Mouse (Mus musculus) midbrain, embryonic 11.5 days (tissue): ENCODE measurements at regions not wholly inside any gene's neighbourhood (a gene's known extent, or its start where the extent isn't known, plus 50 kb on each side); places are given as distances from the start of the nearest gene placed in this dataset.

Experiments
- ATAC-seq: fragments of 200-750 bp; cut with Nextera tagmentation; 2 replicates; pipeline ENCODE4 v1.8.0; 2017; ENCODE audit warnings: moderate TSS enrichment, moderate library complexity; ENCODE audit not compliant: low FRiP score
- DNase-seq: peaks from one replicate; pipeline ENCODE4 v3.0.0; 2015; ENCODE audit warnings: low spot score; ENCODE audit errors: missing footprints
- H3K27ac ChIP-seq: fragments of 300-500 bp; sonication (generic); 2 replicates; pipeline ENCODE4 v1.5.1; 2014; ENCODE audit warnings: low read depth, low read length
- H3K27me3 ChIP-seq: fragments of 300-500 bp; sonication (generic); 2 replicates; pipeline ENCODE4 v1.6.1; 2014; ENCODE audit warnings: mild to moderate bottlenecking, low read length, moderate library complexity, mixed read lengths; ENCODE audit not compliant: control insufficient read depth, insufficient read depth
- H3K36me3 ChIP-seq: fragments of 300-500 bp; sonication (generic); 2 replicates; pipeline ENCODE4 v1.6.1; 2014; ENCODE audit warnings: mild to moderate bottlenecking, low read length, moderate library complexity, mixed read lengths; ENCODE audit not compliant: control insufficient read depth, insufficient read depth
- H3K4me1 ChIP-seq: fragments of 300-500 bp; sonication (generic); 2 replicates; pipeline ENCODE4 v1.6.1; 2014; ENCODE audit warnings: low read length; ENCODE audit not compliant: control insufficient read depth, insufficient read depth
- H3K4me2 ChIP-seq: fragments of 300-500 bp; sonication (generic); 2 replicates; pipeline ENCODE4 v1.6.1; 2014; ENCODE audit warnings: mild to moderate bottlenecking, moderate library complexity
- H3K4me3 ChIP-seq: fragments of 300-500 bp; sonication (generic); 2 replicates; pipeline ENCODE4 v1.5.1; 2014; ENCODE audit warnings: low read depth, low read length
- H3K9ac ChIP-seq: fragments of 300-500 bp; sonication (generic); 2 replicates; pipeline ENCODE4 v1.6.1; 2014; ENCODE audit warnings: low read length
- H3K9me3 ChIP-seq: fragments of 300-500 bp; sonication (generic); 2 replicates; pipeline ENCODE4 v1.6.1; 2016; ENCODE audit warnings: low read length; ENCODE audit not compliant: control insufficient read depth
- WGBS: fragments of 180-500 bp; shearing (Covaris S2); extraction: QIAGEN DNeasy Blood & Tissue Kit; methylation state at CpG from one replicate; pipeline ENCODE4 v1.1.7; 2014; 5-methylcytosine and 5-hydroxymethylcytosine counted together

GRCm38 (mm10) chrX:21389992-21390391 lies 94.4 kb upstream of the Agtr2 start:
- Histone ChIP-seq H3K27ac (no peak overlapping the region), H3K4me2 (no peak overlapping the region), H3K9me3 (no peaks in the 10 kb centered on the region), H3K4me3 (no peak overlapping the region), H3K4me1 (no peaks in the 10 kb centered on the region), H3K27me3 (no peaks in the 10 kb centered on the region), H3K36me3 (no peaks in the 10 kb centered on the region), H3K9ac (no peak overlapping the region)
- ATAC-seq (no peak), DNase-seq (no peak)
- WGBS = 81% methylated on average over 1 of the region's 1 CpGs

- WGBS = 81% methylated on average over 10 of the region's 10 CpGs
- DNase-seq = no peak
Observed at GRCm38 (mm10) chrX:21393212-21393611, 91.1 kb upstream of the Agtr2 start.

GRCm38 (mm10) chrX:21424797-21425196 lies 59.5 kb upstream of the Agtr2 start:
- ATAC-seq (no peak), DNase-seq (no peak)
- no peak overlapping the region for H3K9ac ChIP-seq
- H3K27ac ChIP-seq = no peak overlapping the region
- no peaks in the 10 kb centered on the region for H3K4me1 ChIP-seq
- WGBS = 50% methylated on average over 4 of the region's 4 CpGs
- H3K4me3 ChIP-seq = no peak overlapping the region
- H3K4me2 ChIP-seq = no peak overlapping the region
- H3K36me3 ChIP-seq = no peaks in the 10 kb centered on the region
- H3K9me3 ChIP-seq = no peaks in the 10 kb centered on the region
- no peaks in the 10 kb centered on the region for H3K27me3 ChIP-seq

More at GRCm38 (mm10) chrX:21393212-21393611, 91.1 kb upstream of the Agtr2 start:
- no peaks in the 10 kb centered on the region for H3K9me3 ChIP-seq
- H3K27ac ChIP-seq = no peak overlapping the region
- H3K9ac ChIP-seq = no peak overlapping the region
- H3K4me1 ChIP-seq = no peaks in the 10 kb centered on the region
- H3K4me2 ChIP-seq = no peak overlapping the region
- no peak for ATAC-seq
- H3K4me3 ChIP-seq = no peak overlapping the region
- no peaks in the 10 kb centered on the region for H3K36me3 ChIP-seq
- no peaks in the 10 kb centered on the region for H3K27me3 ChIP-seq

GRCm38 (mm10) chrX:21428081-21428480 lies 56.3 kb upstream of the Agtr2 start:
- Histone ChIP-seq H3K4me1 (no peaks in the 10 kb centered on the region), H3K36me3 (no peaks in the 10 kb centered on the region), H3K9me3 (no peaks in the 10 kb centered on the region), H3K4me2 (no peak overlapping the region), H3K27ac (no peak overlapping the region), H3K9ac (no peak overlapping the region), H3K27me3 (no peaks in the 10 kb centered on the region), H3K4me3 (no peak overlapping the region)
- DNase-seq = no peak
- WGBS = 61% methylated on average over 3 of the region's 3 CpGs
- no peak for ATAC-seq

GRCm38 (mm10) chrX:21433501-21433900 lies 50.8 kb upstream of the Agtr2 start:
- Histone ChIP-seq H3K36me3 (no peaks in the 10 kb centered on the region), H3K4me3 (no peak overlapping the region), H3K4me2 (no peak overlapping the region), H3K27me3 (no peaks in the 10 kb centered on the region), H3K27ac (no peak overlapping the region), H3K9ac (no peak overlapping the region), H3K9me3 (no peaks in the 10 kb centered on the region), H3K4me1 (no peaks in the 10 kb centered on the region)
- ATAC-seq = no peak
- no peak for DNase-seq
